Mouse (Mus musculus) lung, postnatal 10 days (tissue): ENCODE results near the gene Ppp4r2.
"Not testable (repeated sequence)": the region's sequence is repeated elsewhere in the genome, so short reads cannot be mapped to it uniquely, and the experiment has no call there.

ENCODE experiments used
- DNase-seq: peaks from one replicate; pipeline ENCODE4 v3.0.0; 2021

Gene Ppp4r2

GRCm38 (mm10) chr6:100831751-100832150 lies 1.7 kb upstream of the Ppp4r2 start:
- DNase-seq: peak; percentile 30

DNA sequence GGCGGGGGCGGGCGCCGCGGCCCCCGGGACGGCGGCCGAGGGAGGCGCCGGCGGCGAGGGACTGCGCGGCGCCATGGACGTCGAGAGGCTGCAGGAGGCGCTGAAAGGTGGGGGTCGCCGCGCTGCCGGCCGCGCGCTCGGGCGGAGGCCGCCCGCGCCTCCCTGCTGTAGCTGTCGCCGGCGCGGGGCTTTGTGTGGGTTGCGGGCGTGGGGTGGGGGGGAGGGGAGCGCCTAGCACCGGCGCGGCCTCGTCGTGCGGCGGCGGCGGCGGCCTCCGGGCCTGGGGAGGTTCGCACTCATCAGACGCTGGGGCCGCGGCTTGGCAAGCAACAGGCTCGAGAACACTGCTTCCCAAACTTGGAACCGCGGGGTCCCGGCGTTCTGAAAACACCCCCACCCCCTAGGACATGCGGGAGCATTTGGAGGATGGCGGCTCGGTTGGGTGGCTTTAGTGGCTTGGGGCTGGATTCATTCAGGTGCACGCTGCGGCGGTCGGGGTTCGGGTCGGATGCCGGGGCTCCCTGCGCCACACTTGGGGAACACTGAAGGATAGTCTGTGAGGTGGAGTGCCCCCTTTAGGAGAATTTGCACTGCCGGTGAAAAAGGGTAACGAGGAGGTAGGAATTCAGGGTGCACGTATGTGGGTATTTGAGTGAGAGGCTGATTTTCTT lies 524 bp downstream of the Ppp4r2 start:
- peak; percentile 60 for DNase-seq

DNA sequence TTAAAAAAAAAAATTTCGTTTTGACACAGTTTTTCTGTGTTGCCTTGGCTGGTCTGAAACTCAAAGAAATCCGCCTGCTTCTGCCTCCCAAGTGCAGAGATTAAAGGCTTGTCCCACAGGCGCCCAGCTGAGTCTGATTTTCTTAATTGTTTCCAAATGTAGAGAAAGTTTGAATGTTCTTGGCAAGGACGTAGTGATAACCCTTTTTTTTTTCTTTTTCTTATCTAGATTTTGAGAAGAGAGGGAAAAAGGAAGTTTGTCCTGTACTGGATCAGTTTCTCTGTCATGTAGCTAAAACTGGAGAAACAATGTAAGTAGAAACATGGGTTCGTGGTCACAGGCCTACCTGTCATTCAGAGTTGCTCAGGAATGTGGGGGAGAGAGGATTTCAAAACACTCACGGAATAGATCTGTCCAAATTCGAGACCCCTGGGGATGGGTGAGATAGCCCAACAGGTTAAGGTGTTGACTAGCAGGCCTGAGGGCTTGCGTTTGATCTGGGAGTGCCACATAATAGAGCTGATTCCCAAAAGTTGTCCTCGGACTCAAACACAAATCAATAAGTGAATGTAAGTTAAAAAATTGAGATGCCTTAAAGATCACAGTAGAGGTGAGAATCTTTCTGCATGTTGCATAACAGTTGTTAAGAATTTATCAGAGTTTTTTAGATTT lies 1.2 kb downstream of the Ppp4r2 start:
- DNase-seq: no peak

- no peak for DNase-seq
Observed at GRCm38 (mm10) chr6:100845058-100845457, 11.6 kb downstream of the Ppp4r2 start.

DNA sequence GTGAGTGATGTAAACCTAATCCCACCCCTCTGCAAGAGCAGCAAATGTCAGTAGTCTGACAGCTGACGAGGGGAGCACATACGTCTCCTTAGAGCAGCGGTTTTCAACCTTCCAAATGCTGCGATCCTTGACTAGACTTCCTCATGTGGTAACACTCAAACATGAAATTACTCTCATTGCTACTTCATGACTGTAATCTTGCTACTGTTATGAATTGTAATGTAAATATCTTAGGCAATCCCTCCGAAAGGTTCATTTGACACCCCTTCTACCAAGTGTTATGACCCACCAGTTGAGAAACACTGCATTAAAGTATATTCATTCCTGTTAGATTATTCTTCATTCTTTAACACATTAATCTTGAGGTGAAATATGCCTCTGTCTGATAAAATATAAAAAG lies 13.8 kb downstream of the Ppp4r2 start:
- no peak for DNase-seq

DNA sequence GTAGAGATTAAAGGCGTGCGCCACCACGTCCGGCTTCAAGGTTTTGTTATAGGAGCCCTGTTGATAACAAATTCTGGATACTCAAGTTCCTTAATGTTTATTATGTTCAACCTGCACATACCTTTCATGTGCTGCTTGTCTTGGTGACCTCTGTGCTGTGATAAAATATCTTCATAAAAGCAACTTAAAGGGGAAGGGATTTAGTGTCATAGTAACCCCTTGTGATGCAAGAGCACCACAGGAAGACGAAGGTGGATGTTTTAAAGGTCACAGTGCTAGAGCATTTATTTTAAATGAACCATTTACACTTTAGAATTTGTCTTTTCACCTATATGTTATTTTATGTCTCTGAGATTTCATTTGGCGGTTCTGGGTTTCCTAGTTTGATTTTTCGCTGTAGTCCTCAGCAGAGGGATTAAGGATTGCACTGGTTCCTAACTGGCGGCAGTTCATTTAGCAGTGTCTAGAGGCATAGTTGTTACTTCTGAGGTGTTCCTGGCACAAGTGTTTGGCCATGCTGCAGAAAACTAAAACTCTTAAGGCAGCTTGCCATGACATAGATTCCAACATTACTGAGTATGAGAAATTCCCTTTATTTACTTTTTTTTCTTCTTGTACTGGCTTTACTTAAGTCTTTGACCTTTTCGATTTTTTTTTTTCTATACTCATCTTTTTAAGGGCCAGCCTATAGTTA lies 15.4 kb downstream of the Ppp4r2 start:
- no peak for DNase-seq

- peak; percentile 15 for DNase-seq
Observed at GRCm38 (mm10) chr6:100850671-100851081, 17.3 kb downstream of the Ppp4r2 start.

GRCm38 (mm10) chr6:100851083-100851482 lies 17.7 kb downstream of the Ppp4r2 start:
- DNase-seq: no peak

DNA sequence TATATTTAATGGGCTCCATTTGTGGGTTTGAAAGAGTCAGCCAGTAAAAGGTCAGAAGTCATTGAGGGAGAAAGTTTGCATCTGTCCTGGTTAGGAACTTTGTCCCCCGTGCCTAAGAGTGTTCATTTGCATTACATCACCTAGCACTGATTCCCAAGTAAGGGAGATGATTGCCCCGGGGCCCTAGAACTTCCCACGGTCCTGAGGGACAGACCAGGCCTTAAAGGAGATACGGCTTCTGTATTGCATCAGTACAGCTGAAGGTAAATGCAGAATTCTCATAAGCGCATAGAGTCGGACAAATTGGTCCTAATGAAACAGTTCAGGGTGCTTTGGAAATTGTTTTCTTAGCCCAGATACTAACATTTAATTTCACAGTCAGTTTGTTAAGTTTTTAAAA lies 31.9 kb downstream of the Ppp4r2 start:
- DNase-seq: no peak

DNA sequence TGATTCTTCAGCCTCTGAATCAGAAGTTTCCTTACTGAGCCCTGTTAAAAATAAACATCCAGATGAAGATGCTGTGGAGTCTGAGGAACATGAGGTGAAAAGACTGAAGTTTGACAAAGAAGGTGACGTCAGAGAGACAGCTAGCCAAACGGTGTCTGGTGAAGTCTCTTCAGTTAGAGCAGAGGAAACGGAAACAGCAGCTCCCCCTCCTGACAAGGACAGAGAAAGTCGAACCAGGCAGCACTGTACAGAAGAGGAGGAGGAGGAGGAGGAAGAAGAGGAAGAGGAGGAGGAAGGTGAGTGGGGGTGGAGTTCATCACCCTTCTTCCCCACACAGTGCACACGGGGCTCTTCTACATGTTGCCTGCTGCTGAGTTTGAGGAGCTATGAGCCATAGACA lies 32.4 kb downstream of the Ppp4r2 start:
- DNase-seq: not testable (repeated sequence)

GRCm38 (mm10) chr6:100866246-100866645 lies 32.8 kb downstream of the Ppp4r2 start:
- DNase-seq: not testable (repeated sequence)

- DNase-seq: no peak
Observed at GRCm38 (mm10) chr6:100868863-100869262, 35.4 kb downstream of the Ppp4r2 start.

GRCm38 (mm10) chr6:100869909-100870308 lies 36.5 kb downstream of the Ppp4r2 start:
- no peak for DNase-seq

DNA sequence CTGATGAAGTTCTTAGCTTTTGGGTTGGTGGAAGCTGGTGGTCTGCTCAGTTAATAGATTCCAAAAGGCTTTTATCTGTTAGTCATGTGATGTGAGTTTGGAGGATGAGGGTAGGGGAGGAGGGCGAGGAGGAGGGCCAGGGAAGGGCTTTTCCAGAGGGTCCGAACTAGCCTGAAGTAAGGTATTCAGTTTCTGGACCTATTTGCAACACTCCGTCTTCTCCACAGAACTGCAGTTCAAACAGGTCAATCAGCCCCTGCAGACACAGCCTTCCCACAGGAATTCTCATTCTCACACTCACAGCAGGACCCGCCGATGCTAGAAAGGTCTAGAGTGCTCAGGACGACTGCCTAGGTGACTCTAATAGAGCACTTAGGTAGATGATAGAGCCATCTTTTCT lies 39.8 kb downstream of the Ppp4r2 start:
- no peak for DNase-seq

DNA sequence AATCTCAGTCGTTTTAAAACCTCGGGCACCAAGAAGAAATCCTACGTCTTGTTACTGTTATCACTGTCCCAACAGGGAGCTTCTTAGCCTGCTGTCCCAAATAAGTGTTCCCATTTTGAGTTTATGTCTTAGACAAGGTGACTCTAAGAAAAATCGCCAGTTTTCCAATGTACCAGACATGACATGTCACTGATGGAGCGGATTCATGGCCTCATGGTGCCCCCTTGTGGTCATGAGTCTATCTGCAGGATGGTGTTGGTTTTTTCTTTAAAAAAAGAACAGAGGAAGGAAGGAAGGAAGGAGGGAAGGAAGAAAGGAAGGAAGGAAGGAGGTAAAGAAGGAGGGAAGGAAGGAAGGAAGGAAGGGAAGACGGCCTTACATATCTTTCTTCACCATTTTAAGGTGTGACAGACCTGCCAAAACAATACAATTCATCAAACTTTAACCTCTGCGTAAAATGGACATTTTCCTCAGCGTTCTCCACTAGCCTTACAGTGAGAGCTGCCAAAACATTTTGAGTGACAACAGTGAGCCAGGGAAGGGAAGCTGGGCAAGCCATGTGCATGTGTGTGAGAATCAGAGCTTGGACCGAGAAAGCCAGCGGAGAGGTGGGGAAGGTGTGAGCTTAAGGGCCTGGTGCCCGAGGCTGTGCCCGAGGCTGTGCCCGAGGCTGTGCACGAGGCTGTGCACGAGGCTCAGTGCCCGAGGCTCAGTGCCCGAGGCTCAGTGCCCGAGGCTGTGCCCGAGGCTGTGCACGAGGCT lies 42.6 kb downstream of the Ppp4r2 start:
- peak; percentile 73 for DNase-seq

- no peak for DNase-seq
Observed at GRCm38 (mm10) chr6:100876624-100877017, 43.2 kb downstream of the Ppp4r2 start.

- DNase-seq: no peak
Observed at GRCm38 (mm10) chr6:100878546-100878945, 45.1 kb downstream of the Ppp4r2 start.

- DNase-seq: no peak
Observed at GRCm38 (mm10) chr6:100879607-100880006, 46.2 kb downstream of the Ppp4r2 start.

GRCm38 (mm10) chr6:100881657-100882056 lies 48.2 kb downstream of the Ppp4r2 start:
- DNase-seq: no peak

DNA sequence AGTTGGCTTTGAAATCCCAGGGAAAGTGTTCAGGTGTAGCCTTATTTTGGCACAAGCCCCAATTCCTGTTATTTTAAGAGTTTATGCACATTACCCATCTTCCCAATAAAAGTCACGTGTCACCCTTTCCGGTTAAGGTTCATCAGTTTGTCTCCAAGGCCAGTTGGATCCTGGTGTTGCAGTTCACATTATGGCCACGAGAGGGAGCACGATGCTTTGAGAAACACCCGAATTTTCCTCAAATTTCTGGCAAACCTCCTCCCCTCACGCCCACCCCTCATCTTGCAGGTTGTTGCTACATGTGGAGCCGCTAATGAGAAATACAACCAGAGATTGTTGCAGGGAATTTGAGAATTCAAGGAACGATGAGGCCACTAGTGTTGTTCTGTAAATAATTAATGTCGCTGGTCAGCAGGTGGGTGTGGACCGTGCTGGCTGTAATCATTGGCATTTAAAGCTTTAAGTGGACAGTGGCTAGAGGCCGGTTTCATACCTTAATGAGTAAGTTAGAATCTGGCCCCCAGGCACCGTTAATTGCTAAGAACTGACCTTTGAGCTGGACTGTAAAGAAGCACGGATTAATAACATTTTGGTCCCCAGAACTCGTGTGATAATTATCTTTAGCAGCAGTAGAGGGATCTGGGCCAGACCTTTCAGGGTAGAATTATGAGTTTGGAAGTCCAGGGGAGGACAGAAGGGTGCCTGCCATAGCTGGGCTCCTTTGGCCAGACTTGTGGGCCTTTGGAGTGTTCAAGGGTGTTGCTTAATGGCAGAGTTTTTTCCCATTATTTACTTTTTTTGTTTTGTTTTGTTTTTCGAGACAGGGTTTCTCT lies 49.2 kb downstream of the Ppp4r2 start:
- peak; percentile 79 for DNase-seq

DNA sequence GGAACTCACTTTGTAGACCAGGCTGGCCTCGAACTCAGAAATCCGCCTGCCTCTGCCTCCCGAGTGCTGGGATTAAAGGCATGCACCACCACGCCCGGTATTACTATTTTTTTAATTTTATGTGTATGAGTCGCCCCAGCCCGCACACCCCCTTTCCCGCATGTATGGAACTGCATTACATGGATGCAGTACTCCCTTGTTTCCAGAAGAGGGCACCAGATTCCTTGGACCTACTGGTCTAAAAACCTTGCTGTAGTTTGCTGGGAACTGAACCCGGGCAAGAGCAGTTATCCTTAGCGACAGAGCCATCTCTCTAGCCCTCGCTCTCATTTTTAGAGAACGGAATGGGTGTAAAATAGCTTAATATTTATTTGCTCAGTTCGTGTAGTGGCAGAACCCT lies 49.8 kb downstream of the Ppp4r2 start:
- peak; percentile 46 for DNase-seq

- no peak for DNase-seq
Observed at GRCm38 (mm10) chr6:100884594-100885225, 51.3 kb downstream of the Ppp4r2 start.
